Mouse (Mus musculus): Measurements from ENCODE around the gene Gsdmc4. TPM values are rescaled to one million over a fixed set of nuclear protein-coding genes. Genes with fewer than 3 reads are reported as not detected.
"Not testable (repeated sequence)": the region's sequence is repeated elsewhere in the genome, so short reads cannot be mapped to it uniquely, and the experiment has no call there.

Gsdmc4 gene
- 0.04 TPM for polyA plus RNA-seq (2012; fragmentation: generic; extraction: Trizol)
- long read RNA-seq, experiment 1 = 0 reads
- long read RNA-seq, experiment 2, partial matches to known transcripts = 0 of 1 reads
- long read RNA-seq, experiment 2, other reads (novel, unspliced or antisense) = 1 of 1 reads

GRCm38 (mm10) chr15:63912197-63912596, at the start of gene Gsdmc4:
TSS of gene Gsdmc4 (minus strand) at chr15:63912297.
- not testable (repeated sequence) for H3K79me2 ChIP-seq (ENCODE audit: control insufficient read depth, insufficient read depth); H3ac ChIP-seq (ENCODE audit: control insufficient read depth, insufficient read length, low read depth); H3K36me3 ChIP-seq (ENCODE audit: control insufficient read depth, insufficient read depth); H3K27me3 ChIP-seq (ENCODE audit: control insufficient read depth, insufficient read depth, insufficient read length); H3K4me3 ChIP-seq (ENCODE audit: insufficient read depth, poor library complexity, severe bottlenecking); H3K79me3 ChIP-seq (ENCODE audit: low read depth)

- Histone ChIP-seq H3K27me3 (ENCODE audit: control insufficient read depth, insufficient read depth, insufficient read length) (no peaks in the 10 kb centered on the region), H3K4me3 (ENCODE audit: insufficient read depth, poor library complexity, severe bottlenecking) (no peak overlapping the region), H3K79me2 (ENCODE audit: control insufficient read depth, insufficient read depth) (peaks cover 45% of the 10 kb centered on the region), H3ac (ENCODE audit: control insufficient read depth, insufficient read length, low read depth) (no peak overlapping the region), H3K79me3 (ENCODE audit: low read depth) (peaks cover 23% of the 10 kb centered on the region), H3K36me3 (ENCODE audit: control insufficient read depth, insufficient read depth) (peaks cover 12% of the 10 kb centered on the region)
- no peak for TF ChIP-seq USF1 (IDR thresholded peaks at IDR 0.05; ENCODE audit: low read depth)
- TF ChIP-seq MYOG (IDR thresholded peaks at IDR 0.05; ENCODE audit: control insufficient read depth, extremely low read depth, insufficient read length) = no peak
- no peak for TF ChIP-seq FOSL1 (IDR thresholded peaks at IDR 0.05; ENCODE audit: insufficient read depth, low read length, poor library complexity, severe bottlenecking)
- no peak for TF ChIP-seq MAX (IDR thresholded peaks at IDR 0.05)
- TF ChIP-seq CTCF (IDR thresholded peaks at IDR 0.05; ENCODE audit: control insufficient read depth, insufficient read depth, insufficient read length) = no peak
- TF ChIP-seq CEBPB (IDR thresholded peaks at IDR 0.05; ENCODE audit: low read depth) = no peak
- TF ChIP-seq MYOD1 (IDR thresholded peaks at IDR 0.05; ENCODE audit: control insufficient read depth, insufficient read length, low read depth) = no peak
Measured at GRCm38 (mm10) chr15:63960542-63960941, 48.4 kb upstream of the Gsdmc4 start.

- H3ac ChIP-seq (ENCODE audit: control insufficient read depth, insufficient read length, low read depth) = no peak overlapping the region
- H3K27me3 ChIP-seq (ENCODE audit: control insufficient read depth, insufficient read depth, insufficient read length) = no peaks in the 10 kb centered on the region
- peaks cover 31% of the 10 kb centered on the region for H3K36me3 ChIP-seq (ENCODE audit: control insufficient read depth, insufficient read depth)
- H3K4me3 ChIP-seq (ENCODE audit: insufficient read depth, poor library complexity, severe bottlenecking) = no peak overlapping the region
- peaks cover 18% of the 10 kb centered on the region for H3K79me3 ChIP-seq (ENCODE audit: low read depth)
- peaks cover 41% of the 10 kb centered on the region for H3K79me2 ChIP-seq (ENCODE audit: control insufficient read depth, insufficient read depth)
- no peak for TF ChIP-seq FOSL1 (IDR thresholded peaks at IDR 0.05; ENCODE audit: insufficient read depth, low read length, poor library complexity, severe bottlenecking)
- TF ChIP-seq MYOG (IDR thresholded peaks at IDR 0.05; ENCODE audit: control insufficient read depth, extremely low read depth, insufficient read length) = no peak
- TF ChIP-seq CEBPB (IDR thresholded peaks at IDR 0.05; ENCODE audit: low read depth) = no peak
- TF ChIP-seq MAX (IDR thresholded peaks at IDR 0.05) = no peak
- no peak for TF ChIP-seq CTCF (IDR thresholded peaks at IDR 0.05; ENCODE audit: control insufficient read depth, insufficient read depth, insufficient read length)
- no peak for TF ChIP-seq USF1 (IDR thresholded peaks at IDR 0.05; ENCODE audit: low read depth)
- TF ChIP-seq MYOD1 (IDR thresholded peaks at IDR 0.05; ENCODE audit: control insufficient read depth, insufficient read length, low read depth) = no peak
Measured at GRCm38 (mm10) chr15:63957553-63957952, 45.5 kb upstream of the Gsdmc4 start.

GRCm38 (mm10) chr15:63953256-63953655, 41.2 kb upstream of the Gsdmc4 start:
- Histone ChIP-seq H3ac (ENCODE audit: control insufficient read depth, insufficient read length, low read depth) (no peak overlapping the region), H3K79me3 (ENCODE audit: low read depth) (peaks cover 3% of the 10 kb centered on the region), H3K4me3 (ENCODE audit: insufficient read depth, poor library complexity, severe bottlenecking) (no peak overlapping the region), H3K79me2 (ENCODE audit: control insufficient read depth, insufficient read depth) (peaks cover 1% of the 10 kb centered on the region), H3K36me3 (ENCODE audit: control insufficient read depth, insufficient read depth) (peaks cover 51% of the 10 kb centered on the region), H3K27me3 (ENCODE audit: control insufficient read depth, insufficient read depth, insufficient read length) (no peaks in the 10 kb centered on the region)
- no peak for TF ChIP-seq USF1 (IDR thresholded peaks at IDR 0.05; ENCODE audit: low read depth)
- no peak for TF ChIP-seq FOSL1 (IDR thresholded peaks at IDR 0.05; ENCODE audit: insufficient read depth, low read length, poor library complexity, severe bottlenecking)
- TF ChIP-seq CTCF (IDR thresholded peaks at IDR 0.05; ENCODE audit: control insufficient read depth, insufficient read depth, insufficient read length) = no peak
- no peak for TF ChIP-seq CEBPB (IDR thresholded peaks at IDR 0.05; ENCODE audit: low read depth)
- TF ChIP-seq MYOD1 (IDR thresholded peaks at IDR 0.05; ENCODE audit: control insufficient read depth, insufficient read length, low read depth) = no peak
- TF ChIP-seq MAX (IDR thresholded peaks at IDR 0.05) = no peak
- no peak for TF ChIP-seq MYOG (IDR thresholded peaks at IDR 0.05; ENCODE audit: control insufficient read depth, extremely low read depth, insufficient read length)

GRCm38 (mm10) chr15:63941221-63941620, 29.1 kb upstream of the Gsdmc4 start:
- no peak overlapping the region for H3ac ChIP-seq (ENCODE audit: control insufficient read depth, insufficient read length, low read depth)
- no peak overlapping the region for H3K4me3 ChIP-seq (ENCODE audit: insufficient read depth, poor library complexity, severe bottlenecking)

GRCm38 (mm10) chr15:63932656-63933055, 20.6 kb upstream of the Gsdmc4 start:
- H3K27me3 ChIP-seq (ENCODE audit: control insufficient read depth, insufficient read depth, insufficient read length) = no peaks in the 10 kb centered on the region
- peaks cover 91% of the 10 kb centered on the region for H3K36me3 ChIP-seq (ENCODE audit: control insufficient read depth, insufficient read depth)
- no peaks in the 10 kb centered on the region for H3K79me3 ChIP-seq (ENCODE audit: low read depth)
- H3K79me2 ChIP-seq (ENCODE audit: control insufficient read depth, insufficient read depth) = no peaks in the 10 kb centered on the region
- no peak overlapping the region for H3K4me3 ChIP-seq (ENCODE audit: insufficient read depth, poor library complexity, severe bottlenecking)
- TF ChIP-seq MYOG (IDR thresholded peaks at IDR 0.05; ENCODE audit: control insufficient read depth, extremely low read depth, insufficient read length) (no peak), MYOD1 (IDR thresholded peaks at IDR 0.05; ENCODE audit: control insufficient read depth, insufficient read length, low read depth) (no peak), MAX (IDR thresholded peaks at IDR 0.05) (no peak), USF1 (IDR thresholded peaks at IDR 0.05; ENCODE audit: low read depth) (no peak), CEBPB (IDR thresholded peaks at IDR 0.05; ENCODE audit: low read depth) (no peak), FOSL1 (IDR thresholded peaks at IDR 0.05; ENCODE audit: insufficient read depth, low read length, poor library complexity, severe bottlenecking) (no peak), CTCF (IDR thresholded peaks at IDR 0.05; ENCODE audit: control insufficient read depth, insufficient read depth, insufficient read length) (no peak)
- no peak overlapping the region for H3ac ChIP-seq (ENCODE audit: control insufficient read depth, insufficient read length, low read depth)

More at GRCm38 (mm10) chr15:63941221-63941620, 29.1 kb upstream of the Gsdmc4 start:
- H3K36me3 ChIP-seq (ENCODE audit: control insufficient read depth, insufficient read depth) = peaks cover 93% of the 10 kb centered on the region
- no peaks in the 10 kb centered on the region for H3K27me3 ChIP-seq (ENCODE audit: control insufficient read depth, insufficient read depth, insufficient read length)
- no peaks in the 10 kb centered on the region for H3K79me3 ChIP-seq (ENCODE audit: low read depth)
- TF ChIP-seq CTCF (IDR thresholded peaks at IDR 0.05; ENCODE audit: control insufficient read depth, insufficient read depth, insufficient read length) (no peak), MYOD1 (IDR thresholded peaks at IDR 0.05; ENCODE audit: control insufficient read depth, insufficient read length, low read depth) (no peak), CEBPB (IDR thresholded peaks at IDR 0.05; ENCODE audit: low read depth) (no peak)
- no peaks in the 10 kb centered on the region for H3K79me2 ChIP-seq (ENCODE audit: control insufficient read depth, insufficient read depth)
